Mouse (Mus musculus) right cerebral cortex, postnatal 4 days (tissue): Measurements from ENCODE around the gene BC048671.
A peak's percentile ranks its signal among the peaks of the same experiment; 100 is the strongest.

Source experiments
- DNase-seq: peaks from one replicate; pipeline ENCODE4 v3.0.0-alpha.2; 2022

Gene BC048671

GRCm38 (mm10) chr6:90300919-90301318, at the start of gene BC048671:
Gene BC048671 (plus strand): TSS chr6:90301219.
- no peak for DNase-seq

GRCm38 (mm10) chr6:90288265-90288664, 12.8 kb upstream of the BC048671 start:
- no peak for DNase-seq

- DNase-seq, result no peak
Observed at GRCm38 (mm10) chr6:90306315-90306975, 5.4 kb downstream of the BC048671 start.

GRCm38 (mm10) chr6:90308839-90309778, 8.1 kb downstream of the BC048671 start:
- DNase-seq, result no peak

GRCm38 (mm10) chr6:90315961-90316360, 14.9 kb downstream of the BC048671 start:
- DNase-seq, result no peak

- no peak for DNase-seq
Observed at GRCm38 (mm10) chr6:90317510-90318258, 16.7 kb downstream of the BC048671 start.

GRCm38 (mm10) chr6:90319019-90319418, 18.0 kb downstream of the BC048671 start:
- no peak for DNase-seq

- no peak for DNase-seq
Observed at GRCm38 (mm10) chr6:90319475-90320191, 18.6 kb downstream of the BC048671 start.

GRCm38 (mm10) chr6:90320429-90320828, 19.4 kb downstream of the BC048671 start:
- no peak for DNase-seq

- no peak for DNase-seq
Observed at GRCm38 (mm10) chr6:90321811-90322210, 20.8 kb downstream of the BC048671 start.

- no peak for DNase-seq
Observed at GRCm38 (mm10) chr6:90324026-90324425, 23.0 kb downstream of the BC048671 start.

- no peak for DNase-seq
Observed at GRCm38 (mm10) chr6:90324463-90324862, 23.4 kb downstream of the BC048671 start.

- DNase-seq, result no peak
Observed at GRCm38 (mm10) chr6:90324991-90325390, 24.0 kb downstream of the BC048671 start, which contains the start of gene Chst13. Gene Chst13 (minus strand): TSS chr6:90325185.

GRCm38 (mm10) chr6:90327670-90328069, 26.7 kb downstream of the BC048671 start:
- no peak for DNase-seq

GRCm38 (mm10) chr6:90329953-90330352, 28.9 kb downstream of the BC048671 start:
- peak; percentile 67 for DNase-seq

- DNase-seq, result no peak
Observed at GRCm38 (mm10) chr6:90332561-90333425, 31.8 kb downstream of the BC048671 start, which contains the start of gene Uroc1. Gene Uroc1 (plus strand): TSS chr6:90333284.

GRCm38 (mm10) chr6:90334244-90334643, 33.2 kb downstream of the BC048671 start:
- DNase-seq, result no peak

GRCm38 (mm10) chr6:90342343-90342742, 41.3 kb downstream of the BC048671 start:
- DNase-seq, result no peak

- DNase-seq, result no peak
Observed at GRCm38 (mm10) chr6:90347183-90347582, 46.2 kb downstream of the BC048671 start.

- DNase-seq, result no peak
Observed at GRCm38 (mm10) chr6:90348500-90348899, 47.5 kb downstream of the BC048671 start.

GRCm38 (mm10) chr6:90350011-90350410, 49.0 kb downstream of the BC048671 start:
- DNase-seq, result no peak
